Mouse (Mus musculus): Measurements from ENCODE around the gene Dab2ip. TPM values are rescaled to one million over a fixed set of nuclear protein-coding genes. Genes with fewer than 3 reads are reported as not detected.

Dab2ip gene
- total and polyA plus RNA-seq, 3 experiments, result 34.5 to 47.9 (median 45.6) TPM

- H3K4me3 ChIP-seq, result no peak overlapping the region
- H3K36me3 ChIP-seq (ENCODE audit: control insufficient read depth, insufficient read depth, low read length), result no peaks in the 10 kb centered on the region
- WGBS, result 34% methylated on average over 4 of the region's 4 CpGs
- no peak overlapping the region for H3K27ac ChIP-seq
- H3K4me1 ChIP-seq (ENCODE audit: control insufficient read depth, insufficient read depth, low read length), result peaks cover 2% of the 10 kb centered on the region; the same call in 1 of the 2 replicates
- TF ChIP-seq EP300 (IDR thresholded peaks at IDR 0.05; ENCODE audit: insufficient read depth, low read depth, low read length) (no peak), CTCF (IDR thresholded peaks at IDR 0.05) (no peak), POLR2A (IDR thresholded peaks at IDR 0.05; ENCODE audit: insufficient read depth, low read depth, low read length) (no peak)
- H3K79me2 ChIP-seq (replicated peaks; ENCODE audit: control insufficient read depth, insufficient read depth, low read length), result no peaks in the 10 kb centered on the region
- H3K27me3 ChIP-seq (ENCODE audit: control insufficient read depth, insufficient read depth, low read length), result no peaks in the 10 kb centered on the region
- intact Hi-C loops (cut with DNase I), result loop anchor here (5.0 kb wide), 1 partner anchor 139 kb away; no protein-coding TSS in a partner anchor
- no peak overlapping the region for H3K9ac ChIP-seq (ENCODE audit: low read depth, low read length)
- no peak for DNase-seq
These were observed 210.6 kb downstream of the Dab2ip start for GRCm38 (mm10) chr2:35768538-35769238.

- Histone ChIP-seq H3K4me3 (no peak overlapping the region), H3K36me3 (ENCODE audit: control insufficient read depth, insufficient read depth, low read length) (no peaks in the 10 kb centered on the region), H3K4me1 (ENCODE audit: control insufficient read depth, insufficient read depth, low read length) (peaks cover 2% of the 10 kb centered on the region; the same call in 1 of the 2 replicates), H3K27me3 (ENCODE audit: control insufficient read depth, insufficient read depth, low read length) (no peaks in the 10 kb centered on the region), H3K79me2 (replicated peaks; ENCODE audit: control insufficient read depth, insufficient read depth, low read length) (no peaks in the 10 kb centered on the region), H3K9ac (ENCODE audit: low read depth, low read length) (no peak overlapping the region), H3K27ac (no peak overlapping the region)
- no peak for DNase-seq
- 91% methylated on average over 12 of the region's 12 CpGs for WGBS
- intact Hi-C loops (cut with DNase I), result loop anchor here (5.0 kb wide), 1 partner anchor 138 kb away; no protein-coding TSS in a partner anchor
- no peak for TF ChIP-seq CTCF (IDR thresholded peaks at IDR 0.05)
- TF ChIP-seq POLR2A (IDR thresholded peaks at IDR 0.05; ENCODE audit: insufficient read depth, low read depth, low read length), result no peak
- TF ChIP-seq EP300 (IDR thresholded peaks at IDR 0.05; ENCODE audit: insufficient read depth, low read depth, low read length), result no peak
These were observed 211.3 kb downstream of the Dab2ip start for GRCm38 (mm10) chr2:35769398-35769797.

GRCm38 (mm10) chr2:35770541-35770940, 212.5 kb downstream of the Dab2ip start:
- Histone ChIP-seq H3K27me3 (ENCODE audit: control insufficient read depth, insufficient read depth, low read length) (no peaks in the 10 kb centered on the region), H3K9ac (ENCODE audit: low read depth, low read length) (no peak overlapping the region), H3K4me3 (no peak overlapping the region), H3K27ac (no peak overlapping the region), H3K79me2 (replicated peaks; ENCODE audit: control insufficient read depth, insufficient read depth, low read length) (no peaks in the 10 kb centered on the region), H3K4me1 (ENCODE audit: control insufficient read depth, insufficient read depth, low read length) (peaks cover 2% of the 10 kb centered on the region; the same call in 1 of the 2 replicates), H3K36me3 (ENCODE audit: control insufficient read depth, insufficient read depth, low read length) (no peaks in the 10 kb centered on the region)
- intact Hi-C loops (cut with DNase I), result no loop called here
- no peak for TF ChIP-seq POLR2A (IDR thresholded peaks at IDR 0.05; ENCODE audit: insufficient read depth, low read depth, low read length)
- TF ChIP-seq CTCF (IDR thresholded peaks at IDR 0.05), result no peak
- TF ChIP-seq EP300 (IDR thresholded peaks at IDR 0.05; ENCODE audit: insufficient read depth, low read depth, low read length), result no peak
- 63% methylated on average over 2 of the region's 2 CpGs for WGBS
- DNase-seq, result no peak

DNA sequence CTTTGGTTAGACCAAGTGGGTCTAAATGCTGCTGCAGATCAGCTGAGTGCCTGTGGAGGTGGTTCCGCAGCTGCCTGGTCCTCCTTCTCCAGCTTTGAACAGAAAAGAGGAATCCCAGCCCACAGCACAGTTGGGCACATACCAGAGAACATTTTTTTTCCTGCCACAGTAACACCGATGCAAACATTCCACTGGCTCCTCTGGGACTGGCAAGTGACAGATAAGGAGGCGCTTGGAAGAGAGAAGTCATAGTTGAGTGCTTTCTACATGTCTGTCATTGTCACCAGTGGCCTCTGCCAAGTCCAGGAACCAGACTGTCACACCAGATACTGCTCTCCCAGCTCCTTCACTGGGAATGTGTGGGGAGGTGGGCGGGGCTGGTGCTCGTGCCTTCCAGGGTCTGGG, 217.6 kb downstream of the Dab2ip start:
- no peak overlapping the region for H3K4me3 ChIP-seq
- DNase-seq, result peak in 1 of 2 experiments; percentile 45
- TF ChIP-seq EP300 (IDR thresholded peaks at IDR 0.05; ENCODE audit: insufficient read depth, low read depth, low read length), result peak; percentile 20; the same call in 1 of the 2 replicates
- no peak for TF ChIP-seq POLR2A (IDR thresholded peaks at IDR 0.05; ENCODE audit: insufficient read depth, low read depth, low read length)
- TF ChIP-seq CTCF (IDR thresholded peaks at IDR 0.05), result no peak
- WGBS, result 25% methylated on average over 5 of the region's 5 CpGs
- intact Hi-C loops (cut with DNase I), result no loop called here
- H3K36me3 ChIP-seq (ENCODE audit: control insufficient read depth, insufficient read depth, low read length), result no peaks in the 10 kb centered on the region
- H3K27me3 ChIP-seq (ENCODE audit: control insufficient read depth, insufficient read depth, low read length), result no peaks in the 10 kb centered on the region
- no peak overlapping the region for H3K9ac ChIP-seq (ENCODE audit: low read depth, low read length)
- no peaks in the 10 kb centered on the region for H3K79me2 ChIP-seq (replicated peaks; ENCODE audit: control insufficient read depth, insufficient read depth, low read length)
- H3K4me1 ChIP-seq (ENCODE audit: control insufficient read depth, insufficient read depth, low read length), result no peaks in the 10 kb centered on the region
- no peak overlapping the region for H3K27ac ChIP-seq

GRCm38 (mm10) chr2:35776935-35777334, 218.9 kb downstream of the Dab2ip start:
- Histone ChIP-seq H3K4me3 (no peak overlapping the region), H3K4me1 (ENCODE audit: control insufficient read depth, insufficient read depth, low read length) (no peaks in the 10 kb centered on the region), H3K27me3 (ENCODE audit: control insufficient read depth, insufficient read depth, low read length) (no peaks in the 10 kb centered on the region), H3K27ac (no peak overlapping the region), H3K36me3 (ENCODE audit: control insufficient read depth, insufficient read depth, low read length) (no peaks in the 10 kb centered on the region), H3K9ac (ENCODE audit: low read depth, low read length) (no peak overlapping the region), H3K79me2 (replicated peaks; ENCODE audit: control insufficient read depth, insufficient read depth, low read length) (no peaks in the 10 kb centered on the region)
- intact Hi-C loops (cut with DNase I), result no loop called here
- TF ChIP-seq CTCF (IDR thresholded peaks at IDR 0.05), result no peak
- no peak for TF ChIP-seq EP300 (IDR thresholded peaks at IDR 0.05; ENCODE audit: insufficient read depth, low read depth, low read length)
- TF ChIP-seq POLR2A (IDR thresholded peaks at IDR 0.05; ENCODE audit: insufficient read depth, low read depth, low read length), result no peak
- no peak for DNase-seq
- 84% methylated on average over 9 of the region's 9 CpGs for WGBS

DNA sequence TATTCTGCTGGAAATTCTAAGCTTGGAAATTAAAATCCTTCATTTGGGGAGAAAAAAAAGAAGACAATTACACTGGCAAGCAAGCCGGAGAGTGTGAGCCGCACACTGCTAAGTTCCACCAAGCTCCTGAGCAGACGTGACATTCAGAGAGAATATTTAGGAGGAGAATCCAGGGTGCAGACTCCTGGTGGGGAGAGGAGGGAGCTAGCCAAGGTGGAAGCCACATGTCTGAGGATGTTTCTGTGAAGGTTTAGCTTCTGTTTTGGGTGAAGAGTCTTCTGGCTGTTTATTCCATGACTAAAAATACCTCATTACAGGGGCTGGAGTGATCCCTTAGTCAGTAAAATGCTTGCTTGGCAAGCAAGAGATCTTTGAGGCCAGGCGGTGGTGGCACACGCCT, 221.2 kb downstream of the Dab2ip start:
- H3K27me3 ChIP-seq (ENCODE audit: control insufficient read depth, insufficient read depth, low read length), result no peaks in the 10 kb centered on the region
- no peak overlapping the region for H3K9ac ChIP-seq (ENCODE audit: low read depth, low read length)
- intact Hi-C loops (cut with DNase I), result no loop called here
- no peak overlapping the region for H3K4me3 ChIP-seq
- H3K4me1 ChIP-seq (ENCODE audit: control insufficient read depth, insufficient read depth, low read length), result no peaks in the 10 kb centered on the region
- no peak for DNase-seq
- TF ChIP-seq EP300 (IDR thresholded peaks at IDR 0.05; ENCODE audit: insufficient read depth, low read depth, low read length) (no peak), POLR2A (IDR thresholded peaks at IDR 0.05; ENCODE audit: insufficient read depth, low read depth, low read length) (no peak), CTCF (IDR thresholded peaks at IDR 0.05) (no peak)
- no peaks in the 10 kb centered on the region for H3K79me2 ChIP-seq (replicated peaks; ENCODE audit: control insufficient read depth, insufficient read depth, low read length)
- WGBS, result 88% methylated on average over 5 of the region's 5 CpGs
- H3K36me3 ChIP-seq (ENCODE audit: control insufficient read depth, insufficient read depth, low read length), result no peaks in the 10 kb centered on the region
- no peak overlapping the region for H3K27ac ChIP-seq

Other genes starting within 250 kb of the Dab2ip start
- gene Stom, start 221.3 kb upstream of the Dab2ip start, total RNA-seq (2021), result 10 to 100 TPM; 82.4 to 87.5 TPM
- gene Stom, start 221.3 kb upstream of the Dab2ip start, polyA plus RNA-seq (2012; rRNA removed), result 75.6 and 147 TPM in 2 replicates
- not detected for gene 4930568D16Rik, start 190.5 kb upstream of the Dab2ip start, total RNA-seq (2021)
- not detected in 2 replicates for gene 4930568D16Rik, start 190.5 kb upstream of the Dab2ip start, polyA plus RNA-seq (2012; rRNA removed)
- gene 4930402F06Rik, start 161.1 kb upstream of the Dab2ip start, total RNA-seq (2021), result not detected
- gene 4930402F06Rik, start 161.1 kb upstream of the Dab2ip start, polyA plus RNA-seq (2012; rRNA removed), result not detected in 2 replicates
- gene Ggta1, start 95.0 kb upstream of the Dab2ip start, total RNA-seq (2021), result 10 to 100 TPM; 15.4 to 15.5 TPM
- 8.6 and 16.0 TPM in 2 replicates for gene Ggta1, start 95.0 kb upstream of the Dab2ip start, polyA plus RNA-seq (2012; rRNA removed)